In the genomic region with DNA sequence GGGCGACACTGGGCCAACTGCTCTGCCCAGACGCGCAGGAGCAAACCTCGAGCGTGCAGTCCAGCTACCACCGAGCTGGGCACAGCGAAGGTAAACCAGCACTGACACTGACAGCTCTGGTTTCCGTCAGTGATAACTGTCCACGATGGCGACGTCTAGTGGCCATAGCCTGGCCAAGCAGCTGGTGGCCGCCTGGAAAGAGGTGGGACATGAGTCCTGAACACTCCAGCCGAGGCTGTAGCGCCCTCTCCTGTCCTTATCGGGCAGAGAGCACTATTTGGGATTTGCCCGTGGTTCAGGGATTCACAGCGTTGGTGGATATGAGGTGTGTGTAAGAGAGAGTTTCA, we compare ENCODE assay signal across 7 mouse cellular contexts. TPM values are rescaled to one million over a fixed set of nuclear protein-coding genes. Genes with fewer than 3 reads are reported as not detected.
A peak's percentile ranks its signal among the peaks of the same experiment; 100 is the strongest.
DNase-seq lines count a peak whose midpoint lies in the region; ATAC-seq and TF ChIP-seq lines count a peak whose summit lies in the region.

No protein-coding gene starts in this region.

- peak overlapping the region; percentile 71 for H3K9ac ChIP-seq in embryonic facial prominence, embryonic 13.5 days
- peak overlapping the region; percentile 37 for H3K9ac ChIP-seq in heart, adult 2 months (ENCODE audit: low read depth, low read length)
- peak overlapping the region; percentile 63 for H3K9ac ChIP-seq in limb, embryonic 13.5 days
- H3K9ac ChIP-seq in midbrain, embryonic 15.5 days, result peak overlapping the region; percentile 71

- H3K4me2 ChIP-seq in embryonic facial prominence, embryonic 13.5 days, result peak overlapping the region; percentile 93
- peak overlapping the region; percentile 92 for H3K4me2 ChIP-seq in limb, embryonic 13.5 days (replicated peaks)
- H3K4me2 ChIP-seq in midbrain, embryonic 15.5 days, result peak overlapping the region; percentile 94

- ATAC-seq in embryonic facial prominence, embryonic 13.5 days (ENCODE audit: insufficient number of reproducible peaks, insufficient read depth, low FRiP score, low TSS enrichment, low read depth), result no peak
- peak; percentile 37 for ATAC-seq in limb, embryonic 13.5 days (ENCODE audit: low FRiP score, low read depth)
- ATAC-seq in midbrain, embryonic 15.5 days (replicated peaks), result peak; percentile 35

- no peaks in the 10 kb centered on the region for H3K79me2 ChIP-seq in heart, adult 2 months (replicated peaks; ENCODE audit: control insufficient read depth, insufficient read depth, low read length)

- no peaks in the 10 kb centered on the region for H3K9me3 ChIP-seq in embryonic facial prominence, embryonic 13.5 days
- no peaks in the 10 kb centered on the region for H3K9me3 ChIP-seq in limb, embryonic 13.5 days
- H3K9me3 ChIP-seq in midbrain, embryonic 15.5 days, result no peaks in the 10 kb centered on the region

- intact Hi-C loops in heart, adult 2 months (cut with DNase I), result loop anchor here (1.0 to 5.0 kb wide), 2 partner anchors 20 to 313 kb away; partner anchors contain the start of gene Ptbp1

- H3K27ac ChIP-seq in embryonic facial prominence, embryonic 13.5 days, result peak overlapping the region; percentile 33; the same call in 1 of the 2 replicates
- H3K27ac ChIP-seq in heart, adult 2 months, result peak overlapping the region; percentile 74
- H3K27ac ChIP-seq in limb, embryonic 13.5 days, result 0 out of 2 replicates have a peak overlapping the region, but pooled peaks have one; percentile 22
- peak overlapping the region; percentile 85 for H3K27ac ChIP-seq in midbrain, embryonic 15.5 days

- H3K4me1 ChIP-seq in embryonic facial prominence, embryonic 13.5 days, result peaks cover 79% of the 10 kb centered on the region
- H3K4me1 ChIP-seq in heart, adult 2 months (ENCODE audit: control insufficient read depth, insufficient read depth, low read length), result peaks cover 21% of the 10 kb centered on the region
- peaks cover 73% of the 10 kb centered on the region for H3K4me1 ChIP-seq in limb, embryonic 13.5 days
- H3K4me1 ChIP-seq in midbrain, embryonic 15.5 days, result peaks cover 66% of the 10 kb centered on the region

- TF ChIP-seq CTCF in heart, adult 2 months (IDR thresholded peaks at IDR 0.05), result 0 out of 2 replicates have a peak, but pooled peaks have one; percentile 100

- peak overlapping the region; percentile 45 for H3K4me3 ChIP-seq in embryonic facial prominence, embryonic 13.5 days
- peak overlapping the region; percentile 64 for H3K4me3 ChIP-seq in heart, adult 2 months
- peak overlapping the region; percentile 44 for H3K4me3 ChIP-seq in limb, embryonic 13.5 days
- peak overlapping the region; percentile 45 for H3K4me3 ChIP-seq in midbrain, embryonic 15.5 days

- peak; percentile 94 for DNase-seq in adrenal gland, postnatal 25 days
- DNase-seq in heart, adult 2 months, result peak; percentile 96
- DNase-seq in kidney, adult 8-10 months, result peak; percentile 97 to 99
- peak; percentile 94 to 95 for DNase-seq in spleen, adult 18-20 months

- under 1% methylated on average over 17 of the region's 17 CpGs for WGBS in embryonic facial prominence, embryonic 13.5 days
- WGBS in heart, adult 2 months, result under 1% methylated on average over 17 of the region's 17 CpGs
- under 1% methylated on average over 17 of the region's 17 CpGs for WGBS in limb, embryonic 13.5 days
- WGBS in midbrain, embryonic 15.5 days, result under 1% methylated on average over 17 of the region's 17 CpGs

- TF ChIP-seq POLR2A in heart, adult 2 months (IDR thresholded peaks at IDR 0.05; ENCODE audit: insufficient read depth, low read depth, low read length), result peak; percentile 95

- H3K27me3 ChIP-seq in embryonic facial prominence, embryonic 13.5 days, result no peaks in the 10 kb centered on the region
- no peaks in the 10 kb centered on the region for H3K27me3 ChIP-seq in heart, adult 2 months (ENCODE audit: control insufficient read depth, insufficient read depth, low read length)
- no peaks in the 10 kb centered on the region for H3K27me3 ChIP-seq in limb, embryonic 13.5 days
- H3K27me3 ChIP-seq in midbrain, embryonic 15.5 days (replicated peaks), result no peaks in the 10 kb centered on the region

- peaks cover 3% of the 10 kb centered on the region for H3K36me3 ChIP-seq in embryonic facial prominence, embryonic 13.5 days
- peaks cover 2% of the 10 kb centered on the region; the same call in 1 of the 2 replicates for H3K36me3 ChIP-seq in heart, adult 2 months (ENCODE audit: control insufficient read depth, insufficient read depth, low read length)
- H3K36me3 ChIP-seq in limb, embryonic 13.5 days, result peaks cover 8% of the 10 kb centered on the region
- H3K36me3 ChIP-seq in midbrain, embryonic 15.5 days (replicated peaks), result peaks cover 3% of the 10 kb centered on the region

- peak; percentile 100 for TF ChIP-seq EP300 in heart, adult 2 months (IDR thresholded peaks at IDR 0.05; ENCODE audit: insufficient read depth, low read depth, low read length)

RNA-seq across cellular contexts. Expression of gene Cirbp, which starts 0.8 kb away (rescaled TPM):
- total RNA-seq in adrenal gland, postnatal 25 days (2021), result 49.9 and 142 TPM in 2 replicates
- 142 and 162 TPM in 2 replicates for polyA plus RNA-seq in embryonic facial prominence, embryonic 13.5 days (2015; fragmentation: Nextera tagmentation; extraction: Ambion mirVana)
- 10 to 100 TPM; 34.2 to 43.2 TPM for total RNA-seq in heart, adult 2 months (2021)
- polyA plus RNA-seq in heart, adult 2 months (2012; rRNA removed), result 62.5 and 85.8 TPM in 2 replicates
- polyA plus RNA-seq in limb, embryonic 13.5 days (2015; fragmentation: Nextera tagmentation; extraction: Ambion mirVana), result 149 and 194 TPM in 2 replicates
- 364 and 392 TPM in 2 replicates for polyA plus RNA-seq in midbrain, embryonic 15.5 days (2015; fragmentation: Nextera tagmentation; extraction: Ambion mirVana)

RNA-seq across cellular contexts. Expression of gene 1600002K03Rik, which starts 7.8 kb away (rescaled TPM):
- 15.6 and 16.7 TPM in 2 replicates for total RNA-seq in adrenal gland, postnatal 25 days (2021)
- 11.0 and 11.6 TPM in 2 replicates for polyA plus RNA-seq in embryonic facial prominence, embryonic 13.5 days (2015; fragmentation: Nextera tagmentation; extraction: Ambion mirVana)
- 1 to 10 TPM; 5.9 to 6.0 TPM for total RNA-seq in heart, adult 2 months (2021)
- 5.6 and 6.3 TPM in 2 replicates for polyA plus RNA-seq in heart, adult 2 months (2012; rRNA removed)
- polyA plus RNA-seq in limb, embryonic 13.5 days (2015; fragmentation: Nextera tagmentation; extraction: Ambion mirVana), result 9.7 and 11.0 TPM in 2 replicates
- polyA plus RNA-seq in midbrain, embryonic 15.5 days (2015; fragmentation: Nextera tagmentation; extraction: Ambion mirVana), result 13.3 and 14.7 TPM in 2 replicates

RNA-seq across cellular contexts. Expression of gene Efna2, which starts 14.3 kb away (rescaled TPM):
- 2.7 and 5.2 TPM in 2 replicates for total RNA-seq in adrenal gland, postnatal 25 days (2021)
- 26.8 and 38.8 TPM in 2 replicates for polyA plus RNA-seq in embryonic facial prominence, embryonic 13.5 days (2015; fragmentation: Nextera tagmentation; extraction: Ambion mirVana)
- 1 to 10 TPM in 1 of 2 experiments, under 1 TPM in 1; 0.86 to 1.1 TPM for total RNA-seq in heart, adult 2 months (2021)
- 1.2 and 1.7 TPM in 2 replicates for polyA plus RNA-seq in heart, adult 2 months (2012; rRNA removed)
- 39.5 and 40.4 TPM in 2 replicates for polyA plus RNA-seq in limb, embryonic 13.5 days (2015; fragmentation: Nextera tagmentation; extraction: Ambion mirVana)
- 53.4 and 54.6 TPM in 2 replicates for polyA plus RNA-seq in midbrain, embryonic 15.5 days (2015; fragmentation: Nextera tagmentation; extraction: Ambion mirVana)

RNA-seq across cellular contexts. Expression of gene Midn, which starts 16.9 kb away (rescaled TPM):
- total RNA-seq in adrenal gland, postnatal 25 days (2021), result 74.1 and 97.4 TPM in 2 replicates
- 21.2 and 25.7 TPM in 2 replicates for polyA plus RNA-seq in embryonic facial prominence, embryonic 13.5 days (2015; fragmentation: Nextera tagmentation; extraction: Ambion mirVana)
- total RNA-seq in heart, adult 2 months (2021), result 100 to 1,000 TPM in 1 of 2 experiments, 10 to 100 TPM in 1; 96.2 to 102 TPM
- 50.1 and 74.5 TPM in 2 replicates for polyA plus RNA-seq in heart, adult 2 months (2012; rRNA removed)
- polyA plus RNA-seq in limb, embryonic 13.5 days (2015; fragmentation: Nextera tagmentation; extraction: Ambion mirVana), result 22.9 and 23.2 TPM in 2 replicates
- polyA plus RNA-seq in midbrain, embryonic 15.5 days (2015; fragmentation: Nextera tagmentation; extraction: Ambion mirVana), result 29.5 and 29.9 TPM in 2 replicates

RNA-seq across cellular contexts. Expression of gene Cbarp, which starts 24.3 kb away (rescaled TPM):
- 45.4 and 67.9 TPM in 2 replicates for total RNA-seq in adrenal gland, postnatal 25 days (2021)
- 6.8 and 9.8 TPM in 2 replicates for polyA plus RNA-seq in embryonic facial prominence, embryonic 13.5 days (2015; fragmentation: Nextera tagmentation; extraction: Ambion mirVana)
- 1 to 10 TPM; 3.9 to 4.9 TPM for total RNA-seq in heart, adult 2 months (2021)
- 3.0 and 4.3 TPM in 2 replicates for polyA plus RNA-seq in heart, adult 2 months (2012; rRNA removed)
- 7.4 and 8.1 TPM in 2 replicates for polyA plus RNA-seq in limb, embryonic 13.5 days (2015; fragmentation: Nextera tagmentation; extraction: Ambion mirVana)
- 65.7 and 66.9 TPM in 2 replicates for polyA plus RNA-seq in midbrain, embryonic 15.5 days (2015; fragmentation: Nextera tagmentation; extraction: Ambion mirVana)

Comparison
In these comparisons a context has a peak if more than half of its experiments do, and no peak if none do; other contexts are left out.
1. H3K27ac ChIP-seq: peak in every context shown above with its lines; median percentile 85 in midbrain, embryonic 15.5 days; 74 in heart, adult 2 months; 33 in embryonic facial prominence, embryonic 13.5 days; 22 in limb, embryonic 13.5 days.
2. RNA of gene Efna2, which starts 14.3 kb away (polyA plus RNA-seq): 53.4 to 54.6 TPM in midbrain, embryonic 15.5 days, 39.5 to 40.4 TPM in limb, embryonic 13.5 days and 26.8 to 38.8 TPM in embryonic facial prominence, embryonic 13.5 days; 1.2 to 1.7 TPM in heart, adult 2 months; every median in the first group is over 10 times any median in the second.
3. Peak in every context shown above with its lines, with median percentiles within 50 percentile points of each other: DNase-seq, H3K4me2 ChIP-seq, H3K4me3 ChIP-seq and H3K9ac ChIP-seq.